Mouse (Mus musculus): ENCODE data around the gene Ccin.

Gene Ccin

GRCm38 (mm10) chr4:43983181-43983580 is at the start of gene Ccin:
Ccin (plus strand) TSS chr4:43983483.
- no peak for DNase-seq

- no peak for DNase-seq
These were observed 47.1 kb upstream of the Ccin start for GRCm38 (mm10) chr4:43936186-43936585.

GRCm38 (mm10) chr4:43936749-43937674 is 46.3 kb upstream of the Ccin start:
- no peak for DNase-seq

- no peak for DNase-seq
These were observed 42.0 kb upstream of the Ccin start for GRCm38 (mm10) chr4:43941315-43941714.

- no peak for DNase-seq
These were observed 40.9 kb upstream of the Ccin start for GRCm38 (mm10) chr4:43942421-43942820.

- DNase-seq, result no peak
These were observed 35.7 kb upstream of the Ccin start for GRCm38 (mm10) chr4:43947571-43947970.

GRCm38 (mm10) chr4:43957292-43957845 is 25.9 kb upstream of the Ccin start, which contains the start of gene Glipr2:
Glipr2 (plus strand) TSS chr4:43957401.
- peak; percentile 59 for DNase-seq

- no peak for DNase-seq
These were observed 25.3 kb upstream of the Ccin start for GRCm38 (mm10) chr4:43957846-43958461.

GRCm38 (mm10) chr4:43959523-43960179 is 23.6 kb upstream of the Ccin start:
- no peak for DNase-seq

GRCm38 (mm10) chr4:43960207-43960606 is 23.1 kb upstream of the Ccin start:
- no peak for DNase-seq

GRCm38 (mm10) chr4:43964326-43964833 is 18.9 kb upstream of the Ccin start:
- peak; percentile 71 for DNase-seq

- DNase-seq, result no peak
These were observed 18.2 kb upstream of the Ccin start for GRCm38 (mm10) chr4:43964951-43965684.

- DNase-seq, result no peak
These were observed 17.3 kb upstream of the Ccin start for GRCm38 (mm10) chr4:43965856-43966535.

GRCm38 (mm10) chr4:43968650-43969049 is 14.6 kb upstream of the Ccin start:
- DNase-seq, result peak; percentile 74

- no peak for DNase-seq
These were observed 13.9 kb upstream of the Ccin start for GRCm38 (mm10) chr4:43969373-43969772.

GRCm38 (mm10) chr4:43970393-43971330 is 12.6 kb upstream of the Ccin start:
- DNase-seq, result no peak

- no peak for DNase-seq
These were observed 11.6 kb upstream of the Ccin start for GRCm38 (mm10) chr4:43971541-43972136.

- peak; percentile 58 for DNase-seq
These were observed 11.1 kb upstream of the Ccin start for GRCm38 (mm10) chr4:43972137-43972591.

- DNase-seq, result peak; percentile 26
These were observed 9.7 kb upstream of the Ccin start for GRCm38 (mm10) chr4:43973526-43973981.
